ENCODE assay signal across 8 mouse cellular contexts in genomic region chr7:43894836-43895235, GRCm38 (mm10). TPM values are rescaled to one million over a fixed set of nuclear protein-coding genes. Genes with fewer than 3 reads are reported as not detected.
DNase-seq lines count a peak whose midpoint lies in the region; ATAC-seq and TF ChIP-seq lines count a peak whose summit lies in the region.

No protein-coding gene starts in this region.

- DNase-seq in 416B (ENCODE audit: low read depth), result peak; percentile 65
- DNase-seq in embryonic facial prominence, embryonic 14.5 days (ENCODE audit: low spot score), result peak; percentile 85
- peak; percentile 67 to 80 for DNase-seq in heart, adult 9 months (ENCODE audit: low spot score in 2 of 2)
- DNase-seq in kidney, adult 9 months, result peak; percentile 93
- peak; percentile 94 for DNase-seq in midbrain, postnatal 0 days (ENCODE audit: low spot score)
- peak; percentile 47 to 72 for DNase-seq in spleen, postnatal 10 days (ENCODE audit: low spot score in 2 of 2)

- H3K9ac ChIP-seq in embryonic facial prominence, embryonic 14.5 days (ENCODE audit: low read depth, low read length), result no peak overlapping the region
- H3K9ac ChIP-seq in limb, embryonic 12.5 days (replicated peaks), result no peak overlapping the region
- H3K9ac ChIP-seq in midbrain, postnatal 0 days (replicated peaks; ENCODE audit: low read length, poor library complexity, severe bottlenecking), result no peak overlapping the region

- no peaks in the 10 kb centered on the region for H3K36me3 ChIP-seq in embryonic facial prominence, embryonic 14.5 days (ENCODE audit: control insufficient read depth, insufficient read depth, low read length)
- no peaks in the 10 kb centered on the region for H3K36me3 ChIP-seq in limb, embryonic 12.5 days
- H3K36me3 ChIP-seq in midbrain, postnatal 0 days (ENCODE audit: insufficient read depth, low read length), result no peaks in the 10 kb centered on the region

- no peak overlapping the region for H3K27ac ChIP-seq in bone marrow, adult 2 months (ENCODE audit: control insufficient read depth, insufficient read depth, low read depth, low read length, poor library complexity)
- no peak overlapping the region for H3K27ac ChIP-seq in embryonic facial prominence, embryonic 14.5 days (replicated peaks; ENCODE audit: low read depth, low read length)
- H3K27ac ChIP-seq in limb, embryonic 12.5 days, result no peak overlapping the region
- no peak overlapping the region for H3K27ac ChIP-seq in midbrain, postnatal 0 days (ENCODE audit: low read depth, low read length)

- TF ChIP-seq POLR2A in bone marrow, adult 2 months (IDR thresholded peaks at IDR 0.05; ENCODE audit: borderline replicate concordance, control insufficient read depth, low read depth, low read length), result no peak

- ATAC-seq in embryonic facial prominence, embryonic 14.5 days (ENCODE audit: low read depth), result peak; percentile 95
- peak; percentile 94 for ATAC-seq in limb, embryonic 12.5 days (ENCODE audit: insufficient number of reproducible peaks, insufficient read depth, low FRiP score, low TSS enrichment, low read depth)
- ATAC-seq in midbrain, postnatal 0 days (ENCODE audit: low FRiP score), result peak; percentile 95

- WGBS in bone marrow, adult 2 months, result 19% methylated on average over 1 of the region's 1 CpGs
- WGBS in embryonic facial prominence, embryonic 14.5 days, result 9% methylated on average over 1 of the region's 1 CpGs
- WGBS in limb, embryonic 12.5 days, result 5% methylated on average over 1 of the region's 1 CpGs
- 9% methylated on average over 1 of the region's 1 CpGs for WGBS in midbrain, postnatal 0 days

- H3K27me3 ChIP-seq in embryonic facial prominence, embryonic 14.5 days (replicated peaks; ENCODE audit: control insufficient read depth, insufficient read depth, low read length), result no peaks in the 10 kb centered on the region
- H3K27me3 ChIP-seq in limb, embryonic 12.5 days, result no peaks in the 10 kb centered on the region
- no peaks in the 10 kb centered on the region for H3K27me3 ChIP-seq in midbrain, postnatal 0 days (ENCODE audit: insufficient read depth, low read length)

- TF ChIP-seq CTCF in bone marrow, adult 2 months (IDR thresholded peaks at IDR 0.05; ENCODE audit: control insufficient read depth, insufficient read depth, low read length), result peak; percentile 68
- peak; percentile 97 for TF ChIP-seq CTCF in midbrain, postnatal 0 days (IDR thresholded peaks at IDR 0.05)

- H3K4me2 ChIP-seq in embryonic facial prominence, embryonic 14.5 days (ENCODE audit: low read depth, low read length), result no peak overlapping the region
- no peak overlapping the region for H3K4me2 ChIP-seq in limb, embryonic 12.5 days
- no peak overlapping the region for H3K4me2 ChIP-seq in midbrain, postnatal 0 days (ENCODE audit: low read depth, low read length, poor library complexity, severe bottlenecking)

- no peaks in the 10 kb centered on the region for H3K4me1 ChIP-seq in bone marrow, adult 2 months (ENCODE audit: control insufficient read depth, insufficient read depth, low read length)
- H3K4me1 ChIP-seq in embryonic facial prominence, embryonic 14.5 days (ENCODE audit: control insufficient read depth, insufficient read depth, low read length), result no peaks in the 10 kb centered on the region
- H3K4me1 ChIP-seq in limb, embryonic 12.5 days (replicated peaks), result 0 out of 2 replicates have a peak, but pooled peaks cover 5% of the 10 kb centered on the region
- no peaks in the 10 kb centered on the region for H3K4me1 ChIP-seq in midbrain, postnatal 0 days (ENCODE audit: insufficient read depth, low read length)

- H3K4me3 ChIP-seq in bone marrow, adult 2 months (replicated peaks; ENCODE audit: control insufficient read depth, low read depth, low read length), result no peak overlapping the region
- no peak overlapping the region for H3K4me3 ChIP-seq in embryonic facial prominence, embryonic 14.5 days (ENCODE audit: low read depth, low read length)
- H3K4me3 ChIP-seq in limb, embryonic 12.5 days (replicated peaks), result no peak overlapping the region
- H3K4me3 ChIP-seq in midbrain, postnatal 0 days (ENCODE audit: low read depth, low read length), result no peak overlapping the region

- H3K9me3 ChIP-seq in embryonic facial prominence, embryonic 14.5 days (ENCODE audit: control insufficient read depth, low read length), result no peaks in the 10 kb centered on the region
- H3K9me3 ChIP-seq in limb, embryonic 12.5 days, result no peaks in the 10 kb centered on the region
- no peaks in the 10 kb centered on the region for H3K9me3 ChIP-seq in midbrain, postnatal 0 days (ENCODE audit: low read length)

RNA-seq across cellular contexts. Expression of gene Klk4, which starts 13.9 kb away (rescaled TPM):
- not detected in 2 replicates for polyA plus RNA-seq in bone marrow, adult 2 months (2011; ENCODE audit: insufficient read depth, insufficient read length, low replicate concordance, missing spikeins)
- 0.14 TPM in 1 of 2 replicates, not detected in the other for polyA plus RNA-seq in embryonic facial prominence, embryonic 14.5 days (2014; fragmentation: Nextera tagmentation; extraction: Ambion mirVana)
- 0.23 TPM in 1 of 2 replicates, not detected in the other for polyA plus RNA-seq in limb, embryonic 12.5 days (2016; fragmentation: Nextera tagmentation; extraction: Ambion mirVana)
- 0.16 TPM in 1 of 2 replicates, not detected in the other for total RNA-seq in midbrain, postnatal 0 days (2014; rRNA removed)
- not detected in 2 replicates for polyA plus RNA-seq in midbrain, postnatal 0 days (2015; fragmentation: Nextera tagmentation; extraction: Ambion mirVana)

RNA-seq across cellular contexts. Expression of gene Klk15, which starts 38.7 kb away (rescaled TPM):
- polyA plus RNA-seq in bone marrow, adult 2 months (2011; ENCODE audit: insufficient read depth, insufficient read length, low replicate concordance, missing spikeins), result not detected in 2 replicates
- not detected in 2 replicates for polyA plus RNA-seq in embryonic facial prominence, embryonic 14.5 days (2014; fragmentation: Nextera tagmentation; extraction: Ambion mirVana)
- not detected in 2 replicates for polyA plus RNA-seq in limb, embryonic 12.5 days (2016; fragmentation: Nextera tagmentation; extraction: Ambion mirVana)
- total RNA-seq in midbrain, postnatal 0 days (2014; rRNA removed), result not detected in 2 replicates
- not detected in 2 replicates for polyA plus RNA-seq in midbrain, postnatal 0 days (2015; fragmentation: Nextera tagmentation; extraction: Ambion mirVana)

RNA-seq across cellular contexts. Expression of gene Klk5, which starts 53.1 kb away (rescaled TPM):
- polyA plus RNA-seq in bone marrow, adult 2 months (2011; ENCODE audit: insufficient read depth, insufficient read length, low replicate concordance, missing spikeins), result not detected in 2 replicates
- polyA plus RNA-seq in embryonic facial prominence, embryonic 14.5 days (2014; fragmentation: Nextera tagmentation; extraction: Ambion mirVana), result 1.3 and 1.6 TPM in 2 replicates
- polyA plus RNA-seq in limb, embryonic 12.5 days (2016; fragmentation: Nextera tagmentation; extraction: Ambion mirVana), result 0.28 TPM in 1 of 2 replicates, not detected in the other
- total RNA-seq in midbrain, postnatal 0 days (2014; rRNA removed), result not detected in 2 replicates
- polyA plus RNA-seq in midbrain, postnatal 0 days (2015; fragmentation: Nextera tagmentation; extraction: Ambion mirVana), result not detected in 2 replicates

RNA-seq across cellular contexts. Expression of gene Klk1b8, which starts 55.6 kb away (rescaled TPM):
- polyA plus RNA-seq in bone marrow, adult 2 months (2011; ENCODE audit: insufficient read depth, insufficient read length, low replicate concordance, missing spikeins), result not detected in 2 replicates
- not detected in 2 replicates for polyA plus RNA-seq in embryonic facial prominence, embryonic 14.5 days (2014; fragmentation: Nextera tagmentation; extraction: Ambion mirVana)
- not detected in 2 replicates for polyA plus RNA-seq in limb, embryonic 12.5 days (2016; fragmentation: Nextera tagmentation; extraction: Ambion mirVana)
- total RNA-seq in midbrain, postnatal 0 days (2014; rRNA removed), result not detected in 2 replicates
- polyA plus RNA-seq in midbrain, postnatal 0 days (2015; fragmentation: Nextera tagmentation; extraction: Ambion mirVana), result not detected in 2 replicates
